Mouse (Mus musculus): ENCODE results near the gene Eml1.

- TF ChIP-seq TAL1 (IDR thresholded peaks at IDR 0.05; ENCODE audit: low read length) (no peak), GATA1 (IDR thresholded peaks at IDR 0.05; ENCODE audit: low read length) (no peak)
Observed at GRCm38 (mm10) chr12:108554120-108554841, 183.5 kb downstream of the Eml1 start, which contains the start of gene Evl.

Measured in erythroblast, embryonic 14.5 days (primary cell).